In genomic region chr1:37740161-37740802, GRCm38 (mm10) we compare ENCODE assay signal across 16 mouse cellular contexts. TPM values are rescaled to one million over a fixed set of nuclear protein-coding genes. Genes with fewer than 3 reads are reported as not detected.
DNase-seq lines count a peak whose midpoint lies in the region; ATAC-seq and TF ChIP-seq lines count a peak whose summit lies in the region.
"Had no signal": no experiment of that assay in that cellular context is flagged by ENCODE, and none has a peak within 500 bp of the region (broad histone marks: within the 10 kb centered on the region; RNA-seq: fewer than 3 reads in every experiment).

No protein-coding gene starts in this region.

- H3K36me3 ChIP-seq in heart, embryonic 12.5 days: no peaks in the 10 kb centered on the region
- H3K36me3 ChIP-seq in liver, postnatal 0 days (replicated peaks; ENCODE audit: insufficient read depth, low read length): no peaks in the 10 kb centered on the region
- H3K36me3 ChIP-seq: embryonic facial prominence, embryonic 12.5 days; forebrain, embryonic 15.5 days; hindbrain, embryonic 10.5 days had no signal

- no peaks in the 10 kb centered on the region for H3K4me1 ChIP-seq in heart, embryonic 12.5 days (replicated peaks)
- no peaks in the 10 kb centered on the region for H3K4me1 ChIP-seq in liver, postnatal 0 days (ENCODE audit: insufficient read depth)
- H3K4me1 ChIP-seq: embryonic facial prominence, embryonic 12.5 days had no signal

- peak; percentile 25 for DNase-seq in heart, postnatal 4 days
- DNase-seq in liver, postnatal 0 days: no peak
- DNase-seq in liver: no peak
- DNase-seq in frontal cortex, postnatal 25 days (ENCODE audit: low spot score in 2 of 2): no peak
- DNase-seq: adrenal gland, postnatal 10 days; cerebellum, adult 11-12 months; cerebellum, adult 9-10 months; cerebellum, postnatal 25 days; gastrocnemius, postnatal 10 days; heart, adult 2 months had no signal

- no peak overlapping the region for H3K4me2 ChIP-seq in heart, embryonic 12.5 days
- no peak overlapping the region for H3K4me2 ChIP-seq in liver, postnatal 0 days (ENCODE audit: low read depth, low read length)
- H3K4me2 ChIP-seq: embryonic facial prominence, embryonic 12.5 days; forebrain, embryonic 15.5 days; hindbrain, embryonic 14.5 days had no signal

- TF ChIP-seq CTCF in liver, postnatal 0 days (IDR thresholded peaks at IDR 0.05; ENCODE audit: low read depth): no peak

- no peaks in the 10 kb centered on the region; the same call in 1 of the 2 replicates for H3K27me3 ChIP-seq in heart, embryonic 12.5 days (replicated peaks)
- H3K27me3 ChIP-seq in liver, postnatal 0 days (ENCODE audit: insufficient read depth, low read length): no peaks in the 10 kb centered on the region
- H3K27me3 ChIP-seq: embryonic facial prominence, embryonic 12.5 days; forebrain, embryonic 15.5 days had no signal

- 54% methylated on average over 8 of the region's 8 CpGs for WGBS in heart, embryonic 12.5 days
- 46% methylated on average over 8 of the region's 8 CpGs for WGBS in liver, postnatal 0 days (ENCODE audit: insufficient replicate concordance)

- no peak overlapping the region for H3K27ac ChIP-seq in heart, embryonic 12.5 days (ENCODE audit: poor library complexity, severe bottlenecking)
- H3K27ac ChIP-seq in liver, postnatal 0 days (ENCODE audit: low read depth): no peak overlapping the region
- H3K27ac ChIP-seq: embryonic facial prominence, embryonic 12.5 days; forebrain, embryonic 15.5 days; heart, adult 2 months; hindbrain, embryonic 10.5 days; hindbrain, embryonic 14.5 days had no signal

- peak; percentile 78 for TF ChIP-seq EP300 in liver, postnatal 0 days (IDR thresholded peaks at IDR 0.05; ENCODE audit: low read depth)

- H3K9me3 ChIP-seq in heart, embryonic 12.5 days (replicated peaks): no peaks in the 10 kb centered on the region
- H3K9me3 ChIP-seq in liver, postnatal 0 days (ENCODE audit: low read length): no peaks in the 10 kb centered on the region
- H3K9me3 ChIP-seq: embryonic facial prominence, embryonic 12.5 days; forebrain, embryonic 15.5 days; hindbrain, embryonic 10.5 days had no signal

- H3K9ac ChIP-seq in heart, embryonic 12.5 days: no peak overlapping the region
- no peak overlapping the region for H3K9ac ChIP-seq in liver, postnatal 0 days (replicated peaks)
- H3K9ac ChIP-seq: embryonic facial prominence, embryonic 12.5 days; forebrain, embryonic 15.5 days; hindbrain, embryonic 14.5 days had no signal

- no peak for ATAC-seq in heart, embryonic 12.5 days (ENCODE audit: insufficient number of reproducible peaks, low FRiP score)
- no peak for ATAC-seq in liver, postnatal 0 days
- ATAC-seq in megakaryocyte progenitor cell, adult 5-6 weeks (replicated peaks; ENCODE audit: poor library complexity): peak; percentile 42
- ATAC-seq: forebrain, embryonic 15.5 days had no signal

- H3K4me3 ChIP-seq in heart, embryonic 12.5 days: no peak overlapping the region
- H3K4me3 ChIP-seq in liver, postnatal 0 days (ENCODE audit: low read depth, low read length): no peak overlapping the region
- H3K4me3 ChIP-seq: embryonic facial prominence, embryonic 12.5 days; forebrain, embryonic 15.5 days; heart, adult 2 months; hindbrain, embryonic 10.5 days had no signal

RNA-seq across cellular contexts. Expression of gene 2010300C02Rik, which starts 20.4 kb away (rescaled TPM):
- 1 to 10 TPM; 1.7 to 1.9 TPM for total RNA-seq in heart, postnatal 4 days (2021)
- 6.4 and 6.5 TPM in 2 replicates for polyA plus RNA-seq in heart, embryonic 12.5 days (2016; fragmentation: Nextera tagmentation; extraction: Ambion mirVana)
- polyA plus RNA-seq in liver, postnatal 0 days (2015; fragmentation: Nextera tagmentation; extraction: Ambion mirVana): 0.20 and 0.22 TPM in 2 replicates
- 0.05 and 0.39 TPM in 2 replicates for total RNA-seq in megakaryocyte progenitor cell, adult 5-6 weeks (2015)
- total RNA-seq in megakaryocyte progenitor cell, adult 5-6 weeks (2017): 0.14 and 0.17 TPM in 2 replicates
